29 mouse cellular contexts compared by ENCODE assay signal in genomic region chr13:23361536-23361935, GRCm38 (mm10).
"Had no signal": no experiment of that assay in that cellular context is flagged by ENCODE, and none has a peak within 500 bp of the region (broad histone marks: within the 10 kb centered on the region; RNA-seq: fewer than 3 reads in every experiment).

No protein-coding gene starts in this region.

- H3K4me2 ChIP-seq: embryonic facial prominence, embryonic 12.5 days; embryonic facial prominence, embryonic 13.5 days; embryonic facial prominence, embryonic 15.5 days; forebrain, embryonic 12.5 days; forebrain, embryonic 13.5 days; forebrain, embryonic 15.5 days had no signal

- DNase-seq: cerebellum, adult 2 months; cerebellum, adult 8-10 months; cerebellum, adult 9-10 months; cerebellum, adult 9-11 months; cerebellum, postnatal 10 days; cerebellum, postnatal 14 days; cerebellum, postnatal 25 days; cerebellum, postnatal 36 days; embryo, embryonic 11 days; forebrain, postnatal 0 days; gastrocnemius, adult 2 months; gastrocnemius, postnatal 10 days; gastrocnemius, postnatal 14 days; gastrocnemius, postnatal 25 days; gastrocnemius, postnatal 36 days; heart, adult 11 months; heart, adult 18-20 months; heart, adult 2 months had no signal

- H3K27me3 ChIP-seq: embryonic facial prominence, embryonic 12.5 days; embryonic facial prominence, embryonic 13.5 days; embryonic facial prominence, embryonic 15.5 days; forebrain, embryonic 12.5 days; forebrain, embryonic 13.5 days; forebrain, embryonic 15.5 days had no signal

- H3K4me3 ChIP-seq: embryonic facial prominence, embryonic 10.5 days; embryonic facial prominence, embryonic 12.5 days; embryonic facial prominence, embryonic 13.5 days; embryonic facial prominence, embryonic 15.5 days; erythroblast, embryonic 14.5 days; forebrain, embryonic 10.5 days; forebrain, embryonic 12.5 days; forebrain, embryonic 13.5 days; forebrain, embryonic 15.5 days; gastrocnemius, adult 2 months; heart, adult 2 months had no signal

- H3K9ac ChIP-seq: embryonic facial prominence, embryonic 12.5 days; embryonic facial prominence, embryonic 13.5 days; embryonic facial prominence, embryonic 15.5 days; forebrain, embryonic 12.5 days; forebrain, embryonic 13.5 days; forebrain, embryonic 15.5 days; forebrain, postnatal 0 days had no signal

- H3K9me3 ChIP-seq: embryonic facial prominence, embryonic 10.5 days; embryonic facial prominence, embryonic 12.5 days; embryonic facial prominence, embryonic 13.5 days; embryonic facial prominence, embryonic 15.5 days; forebrain, embryonic 10.5 days; forebrain, embryonic 12.5 days; forebrain, embryonic 13.5 days; forebrain, embryonic 15.5 days had no signal

- ATAC-seq: forebrain, embryonic 13.5 days; forebrain, embryonic 14.5 days; forebrain, embryonic 15.5 days; forebrain, embryonic 16.5 days; forebrain, postnatal 0 days had no signal

- H3K27ac ChIP-seq: embryonic facial prominence, embryonic 10.5 days; embryonic facial prominence, embryonic 12.5 days; embryonic facial prominence, embryonic 13.5 days; embryonic facial prominence, embryonic 15.5 days; forebrain, embryonic 10.5 days; forebrain, embryonic 12.5 days; forebrain, embryonic 13.5 days; forebrain, embryonic 15.5 days; gastrocnemius, adult 2 months; heart, adult 2 months had no signal

- H3K4me1 ChIP-seq: embryonic facial prominence, embryonic 15.5 days had no signal
